Mouse (Mus musculus) neural tube, embryonic 14.5 days (tissue): Measurements from ENCODE around the gene Dbh. TPM values are rescaled to one million over a fixed set of nuclear protein-coding genes. Genes with fewer than 3 reads are reported as not detected.

Experiments used
- ATAC-seq: fragments of 200-750 bp; cut with Nextera tagmentation; 2 replicates; pipeline ENCODE4 v1.8.0; 2017; ENCODE audit warnings: low read depth, mild to moderate bottlenecking, moderate TSS enrichment, moderate library complexity
- H3K27ac ChIP-seq: fragments of 300-500 bp; sonication (generic); 2 replicates; pipeline ENCODE4 v1.5.1; 2014; ENCODE audit warnings: low read depth, mild to moderate bottlenecking, control low read depth, low read length, moderate library complexity, mixed read lengths
- H3K27me3 ChIP-seq: fragments of 300-500 bp; sonication (generic); 2 replicates; pipeline ENCODE4 v1.6.1; 2014; ENCODE audit warnings: low read length; ENCODE audit not compliant: control insufficient read depth, insufficient read depth
- H3K36me3 ChIP-seq: fragments of 300-500 bp; sonication (generic); 2 replicates; pipeline ENCODE4 v1.6.1; 2014; ENCODE audit warnings: low read length, mixed read lengths; ENCODE audit not compliant: control insufficient read depth, insufficient read depth
- H3K4me1 ChIP-seq: fragments of 300-500 bp; sonication (generic); 2 replicates; pipeline ENCODE4 v1.6.1; 2014; ENCODE audit warnings: low read length; ENCODE audit not compliant: control insufficient read depth, insufficient read depth
- H3K4me2 ChIP-seq: fragments of 300-500 bp; sonication (generic); 2 replicates; pipeline ENCODE4 v1.6.1; 2014; ENCODE audit warnings: mild to moderate bottlenecking, low read depth, low read length, control low read depth
- H3K4me3 ChIP-seq: fragments of 300-500 bp; sonication (generic); 2 replicates; pipeline ENCODE4 v1.5.1; 2014; ENCODE audit warnings: low read depth, low read length, control low read depth, mixed read lengths
- H3K9ac ChIP-seq: fragments of 300-500 bp; sonication (generic); replicated peaks from 2 replicates; pipeline ENCODE4 v1.6.1; 2014; ENCODE audit warnings: low read depth, mild to moderate bottlenecking, control low read depth, low read length, mixed read lengths
- H3K9me3 ChIP-seq: fragments of 300-500 bp; sonication (generic); 2 replicates; pipeline ENCODE4 v1.6.1; 2016; ENCODE audit warnings: low read length; ENCODE audit not compliant: control insufficient read depth
- WGBS: fragments of 180-500 bp; shearing (Covaris S2); extraction: QIAGEN DNeasy Blood & Tissue Kit; methylation state at CpG from one replicate; pipeline ENCODE4 v1.1.7; 2014; 5-methylcytosine and 5-hydroxymethylcytosine counted together
- polyA plus RNA-seq: library from polyadenylated mRNA; unstranded; fragments of >200 nt; fragmentation: Nextera tagmentation; extraction: Ambion mirVana; gene quantifications from 2 replicates; pipeline ENCODE4 v1.2.1, GENCODE M21; 2014

Dbh gene
- polyA plus RNA-seq: 0.11 and 0.63 TPM in 2 replicates

- Histone ChIP-seq H3K4me2 (no peak within 1 kb of the TSS), H3K27me3 (no peaks in the 10 kb centered on the region), H3K27ac (no peak within 1 kb of the TSS), H3K4me1 (no peaks in the 10 kb centered on the region), H3K4me3 (no peak within 1 kb of the TSS), H3K9ac (no peak within 1 kb of the TSS), H3K36me3 (no peaks in the 10 kb centered on the region), H3K9me3 (no peaks in the 10 kb centered on the region)
- ATAC-seq: no peak
- WGBS: 86% methylated on average over 12 of the region's 12 CpGs
Observed at GRCm38 (mm10) chr2:27164796-27165590, at the start of gene Dbh. Gene Dbh, plus strand, starts transcription at chr2:27165233.

DNA sequence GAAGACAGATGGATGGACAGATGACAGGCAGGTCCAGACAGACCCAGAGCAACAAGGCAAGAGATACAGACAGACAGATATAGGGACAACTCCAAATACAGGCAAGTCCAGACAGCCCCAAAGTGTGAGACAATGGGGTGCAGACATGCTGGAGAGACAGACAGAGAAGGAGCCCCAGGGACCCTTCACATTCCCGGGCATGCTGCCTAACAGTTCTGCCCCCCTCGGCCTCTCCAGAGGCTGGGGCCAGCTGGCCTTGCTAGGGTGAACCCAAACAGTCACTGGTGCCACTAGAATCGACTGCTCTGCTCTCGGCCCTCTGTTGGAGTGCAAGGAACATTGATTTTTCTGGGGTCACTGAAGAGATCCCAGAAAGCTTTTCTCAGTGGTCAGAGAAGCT lies 46.6 kb upstream of the Dbh start:
- H3K4me1 ChIP-seq: peaks cover 19% of the 10 kb centered on the region
- H3K9me3 ChIP-seq: no peaks in the 10 kb centered on the region
- H3K4me3 ChIP-seq: no peak overlapping the region
- H3K36me3 ChIP-seq: no peaks in the 10 kb centered on the region
- no peak for ATAC-seq
- H3K9ac ChIP-seq: no peak overlapping the region
- H3K4me2 ChIP-seq: no peak overlapping the region
- 43% methylated on average over 4 of the region's 4 CpGs for WGBS
- H3K27me3 ChIP-seq: no peaks in the 10 kb centered on the region
- H3K27ac ChIP-seq: no peak overlapping the region

GRCm38 (mm10) chr2:27119766-27120165 lies 45.3 kb upstream of the Dbh start:
- Histone ChIP-seq H3K4me1 (peaks cover 19% of the 10 kb centered on the region), H3K4me3 (no peak overlapping the region), H3K36me3 (no peaks in the 10 kb centered on the region), H3K9ac (no peak overlapping the region), H3K4me2 (no peak overlapping the region), H3K27ac (no peak overlapping the region), H3K9me3 (no peaks in the 10 kb centered on the region), H3K27me3 (no peaks in the 10 kb centered on the region)
- ATAC-seq: no peak
- WGBS: 79% methylated on average over 2 of the region's 2 CpGs

- H3K27ac ChIP-seq: no peak overlapping the region
- WGBS: 57% methylated on average over 8 of the region's 8 CpGs
Observed at GRCm38 (mm10) chr2:27120241-27120641, 44.8 kb upstream of the Dbh start.

DNA sequence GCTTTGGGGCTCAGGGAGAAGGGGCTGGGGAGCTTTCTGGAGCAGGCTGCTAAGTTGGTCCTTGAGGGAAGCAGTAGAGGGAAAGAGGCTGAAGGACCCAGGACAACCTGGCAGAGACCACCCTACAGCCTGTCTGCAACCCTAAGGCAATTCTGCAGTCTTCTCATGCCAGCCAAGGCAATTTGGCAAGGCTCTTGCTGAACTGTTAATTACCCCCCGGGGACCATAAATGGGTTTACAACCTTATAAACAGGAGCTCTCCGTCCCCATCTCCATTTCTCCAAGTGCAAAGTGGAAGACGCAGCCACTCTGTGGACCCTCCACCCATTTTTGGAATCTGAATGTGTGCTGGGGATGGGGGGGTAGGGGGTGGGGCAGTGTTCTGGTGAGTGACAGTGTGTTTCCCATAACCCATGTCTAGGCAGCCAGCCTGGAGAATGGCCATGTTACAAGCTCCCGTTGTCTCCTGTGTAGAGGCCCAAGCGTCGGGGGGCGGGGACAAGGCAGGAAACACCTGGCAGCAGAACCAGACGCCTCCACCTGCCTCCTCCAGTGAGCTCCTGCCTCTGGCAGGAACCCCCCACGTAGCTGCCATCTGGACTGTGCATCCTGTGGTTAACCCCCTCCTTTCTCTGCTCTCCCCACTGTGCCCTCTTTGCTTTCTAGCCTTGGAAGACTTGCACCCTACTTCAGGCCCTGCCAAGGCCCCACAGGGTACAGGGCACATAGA lies 43.2 kb upstream of the Dbh start:
- WGBS: 10% methylated on average over 9 of the region's 9 CpGs
- Histone ChIP-seq H3K9ac (no peak overlapping the region), H3K36me3 (no peaks in the 10 kb centered on the region), H3K27ac (peak overlapping the region; percentile 52; the same call in 1 of the 2 replicates), H3K4me2 (no peak overlapping the region), H3K27me3 (no peaks in the 10 kb centered on the region), H3K4me1 (peaks cover 19% of the 10 kb centered on the region), H3K4me3 (no peak overlapping the region), H3K9me3 (no peaks in the 10 kb centered on the region)
- ATAC-seq: peak; percentile 68

More at GRCm38 (mm10) chr2:27120241-27120641, 44.8 kb upstream of the Dbh start:
- Histone ChIP-seq H3K27me3 (no peaks in the 10 kb centered on the region), H3K9me3 (no peaks in the 10 kb centered on the region), H3K9ac (no peak overlapping the region), H3K4me1 (peaks cover 19% of the 10 kb centered on the region), H3K4me2 (no peak overlapping the region), H3K4me3 (no peak overlapping the region), H3K36me3 (no peaks in the 10 kb centered on the region)
- ATAC-seq: no peak

DNA sequence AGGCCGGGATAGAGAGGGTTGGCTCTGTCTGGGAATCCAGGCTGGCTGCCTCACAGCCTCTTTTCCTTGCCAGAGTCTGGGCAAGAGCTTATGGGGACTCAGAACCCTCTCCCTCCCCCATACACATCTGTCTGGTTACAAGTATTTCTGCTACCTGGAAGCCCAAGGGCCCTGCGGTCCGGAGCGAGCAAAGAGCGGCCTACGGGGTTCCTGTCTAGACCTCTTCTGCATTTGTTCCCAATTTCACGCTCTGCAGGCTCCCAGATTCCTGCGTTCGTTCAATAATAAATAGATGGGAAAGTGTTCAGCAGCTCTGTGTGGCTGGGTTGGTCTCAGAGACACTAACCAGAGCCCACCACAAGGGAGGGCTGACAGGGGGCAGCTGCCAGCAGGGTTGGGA lies 42.5 kb upstream of the Dbh start:
- Histone ChIP-seq H3K27ac (peak overlapping the region; percentile 52; the same call in 1 of the 2 replicates), H3K4me2 (no peak overlapping the region), H3K4me3 (no peak overlapping the region), H3K9me3 (no peaks in the 10 kb centered on the region), H3K36me3 (no peaks in the 10 kb centered on the region), H3K4me1 (peaks cover 19% of the 10 kb centered on the region), H3K9ac (no peak overlapping the region), H3K27me3 (no peaks in the 10 kb centered on the region)
- WGBS: 24% methylated on average over 9 of the region's 9 CpGs
- no peak for ATAC-seq

DNA sequence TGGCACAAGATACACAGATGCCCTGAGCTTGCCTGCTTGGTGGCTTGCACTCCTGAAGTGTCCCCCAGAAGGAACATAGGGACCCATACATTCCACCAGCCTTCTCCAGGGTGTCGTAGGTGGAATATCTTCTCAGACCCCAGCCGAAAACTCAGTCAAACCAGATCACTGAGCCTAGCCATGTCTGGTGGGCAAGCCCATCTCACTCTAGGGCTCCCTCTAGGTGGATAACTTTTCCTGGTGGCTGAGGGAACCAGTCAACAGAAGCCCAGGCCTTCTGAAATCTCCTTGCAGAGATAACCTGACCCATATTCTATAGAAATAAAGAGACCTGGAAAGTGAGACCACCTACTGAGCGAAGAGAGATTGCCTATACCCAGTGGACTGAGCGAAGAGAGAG lies 41.9 kb upstream of the Dbh start:
- H3K4me3 ChIP-seq: no peak overlapping the region
- H3K9me3 ChIP-seq: no peaks in the 10 kb centered on the region
- no peak overlapping the region for H3K9ac ChIP-seq
- ATAC-seq: no peak
- no peak overlapping the region for H3K4me2 ChIP-seq
- H3K27me3 ChIP-seq: no peaks in the 10 kb centered on the region
- H3K36me3 ChIP-seq: no peaks in the 10 kb centered on the region
- H3K4me1 ChIP-seq: peaks cover 19% of the 10 kb centered on the region
- H3K27ac ChIP-seq: no peak overlapping the region
- 89% methylated on average over 4 of the region's 4 CpGs for WGBS

GRCm38 (mm10) chr2:27125979-27126378 lies 39.1 kb upstream of the Dbh start:
- Histone ChIP-seq H3K27ac (no peak overlapping the region), H3K4me3 (no peak overlapping the region), H3K36me3 (no peaks in the 10 kb centered on the region), H3K4me1 (peaks cover 19% of the 10 kb centered on the region), H3K9me3 (no peaks in the 10 kb centered on the region), H3K27me3 (no peaks in the 10 kb centered on the region), H3K9ac (no peak overlapping the region), H3K4me2 (no peak overlapping the region)
- ATAC-seq: no peak
- WGBS: 48% methylated on average over 10 of the region's 10 CpGs

DNA sequence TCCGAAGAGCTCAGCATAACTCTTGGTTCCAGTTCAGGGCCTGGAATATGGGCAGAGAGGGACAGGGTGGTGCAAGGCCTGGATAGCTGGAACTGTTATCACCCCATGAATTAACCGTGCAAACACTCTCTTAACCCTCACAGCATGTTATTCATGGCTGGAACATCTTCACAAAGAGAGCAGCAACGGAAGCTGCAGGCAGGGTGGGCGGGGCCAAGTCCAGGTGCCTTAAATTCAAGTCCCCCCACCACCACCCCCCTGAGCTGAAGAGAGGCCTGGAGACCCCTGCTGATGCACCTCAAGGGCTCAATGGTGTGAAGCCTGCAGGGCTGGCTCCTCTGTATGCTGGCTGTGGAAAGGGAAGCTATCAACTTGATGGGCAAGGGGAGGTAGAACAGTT lies 38.5 kb upstream of the Dbh start:
- H3K9ac ChIP-seq: no peak overlapping the region
- no peaks in the 10 kb centered on the region for H3K9me3 ChIP-seq
- no peak overlapping the region for H3K27ac ChIP-seq
- 56% methylated on average over 4 of the region's 4 CpGs for WGBS
- H3K36me3 ChIP-seq: no peaks in the 10 kb centered on the region
- no peak overlapping the region for H3K4me2 ChIP-seq
- peaks cover 16% of the 10 kb centered on the region for H3K4me1 ChIP-seq
- ATAC-seq: no peak
- H3K4me3 ChIP-seq: no peak overlapping the region
- no peaks in the 10 kb centered on the region for H3K27me3 ChIP-seq
